Mouse (Mus musculus) stomach, postnatal 0 days (tissue): ENCODE measurements around the gene Tbc1d15. TPM values are rescaled to one million over a fixed set of nuclear protein-coding genes. Genes with fewer than 3 reads are reported as not detected.

Experiments
- ATAC-seq: fragments of 200-750 bp; cut with Nextera tagmentation; 2 replicates; pipeline ENCODE4 v1.8.0; 2017; ENCODE audit not compliant: low FRiP score, low TSS enrichment
- DNase-seq: peaks from one replicate; pipeline ENCODE4 v3.0.0-alpha.2; 2016; ENCODE audit warnings: low spot score
- H3K27ac ChIP-seq: fragments of 300-500 bp; sonication (generic); replicated peaks from 2 replicates; pipeline ENCODE4 v1.5.1; 2014; ENCODE audit warnings: mild to moderate bottlenecking, control low read depth
- H3K27me3 ChIP-seq: fragments of 300-500 bp; sonication (generic); 2 replicates; pipeline ENCODE4 v1.6.1; 2014; ENCODE audit warnings: low read length; ENCODE audit not compliant: control insufficient read depth, insufficient read depth
- H3K36me3 ChIP-seq: fragments of 300-500 bp; sonication (generic); 2 replicates; pipeline ENCODE4 v1.6.1; 2014; ENCODE audit warnings: low read length, mixed read lengths; ENCODE audit not compliant: control insufficient read depth, insufficient read depth
- H3K4me1 ChIP-seq: fragments of 300-500 bp; sonication (generic); replicated peaks from 2 replicates; pipeline ENCODE4 v1.6.1; 2014; ENCODE audit warnings: antibody characterized with exemption; ENCODE audit not compliant: control insufficient read depth, insufficient read depth
- H3K4me2 ChIP-seq: fragments of 300-500 bp; sonication (generic); replicated peaks from 2 replicates; pipeline ENCODE4 v1.6.1; 2014; ENCODE audit warnings: low read depth, mild to moderate bottlenecking, control low read depth, moderate library complexity
- H3K4me3 ChIP-seq: fragments of 300-500 bp; sonication (generic); 2 replicates; pipeline ENCODE4 v1.5.1; 2014; ENCODE audit warnings: low read depth, low read length, control low read depth
- H3K9ac ChIP-seq: fragments of 300-500 bp; sonication (generic); 2 replicates; pipeline ENCODE4 v1.6.1; 2014; ENCODE audit warnings: mild to moderate bottlenecking, low read length, control low read depth, mixed read lengths
- H3K9me3 ChIP-seq: fragments of 300-500 bp; sonication (generic); 2 replicates; pipeline ENCODE4 v1.6.1; 2016; ENCODE audit warnings: low read length; ENCODE audit not compliant: control insufficient read depth
- CTCF ChIP-seq: IDR thresholded peaks from 2 replicates; pipeline ENCODE4 v1.5.1; 2016; ENCODE audit warnings: antibody characterized with exemption, low read depth, mild to moderate bottlenecking, moderate library complexity
- EP300 ChIP-seq: optimal IDR thresholded peaks from 2 replicates; pipeline ENCODE3; 2016; ENCODE audit warnings: antibody characterized with exemption
- WGBS: fragments of 180-500 bp; shearing (Covaris S2); extraction: QIAGEN DNeasy Blood & Tissue Kit; methylation state at CpG from one replicate; pipeline ENCODE4 v1.1.7; 2014; 5-methylcytosine and 5-hydroxymethylcytosine counted together
- polyA plus RNA-seq: library from polyadenylated mRNA; unstranded; fragments of >200 nt; fragmentation: Nextera tagmentation; extraction: Ambion mirVana; gene quantifications from 2 replicates; pipeline ENCODE4 v1.2.1, GENCODE M21; 2015

Tbc1d15 gene
- polyA plus RNA-seq, 1 experiment from 2014 or later, result 46.5 TPM

GRCm38 (mm10) chr10:115293946-115294345 is 42.7 kb upstream of the Tbc1d15 start:
- peaks cover 18% of the 10 kb centered on the region for H3K36me3 ChIP-seq
- no peak overlapping the region for H3K27ac ChIP-seq
- no peak overlapping the region for H3K4me2 ChIP-seq
- WGBS, result 91% methylated on average over 7 of the region's 7 CpGs
- H3K27me3 ChIP-seq, result no peaks in the 10 kb centered on the region
- H3K4me3 ChIP-seq, result no peak overlapping the region
- no peak for DNase-seq
- H3K4me1 ChIP-seq, result no peaks in the 10 kb centered on the region
- H3K9me3 ChIP-seq, result no peaks in the 10 kb centered on the region
- no peak overlapping the region for H3K9ac ChIP-seq
- no peak for ATAC-seq
- TF ChIP-seq EP300 (no peak), CTCF (no peak)

GRCm38 (mm10) chr10:115290671-115291070 is 39.4 kb upstream of the Tbc1d15 start:
- H3K27me3 ChIP-seq, result no peaks in the 10 kb centered on the region
- TF ChIP-seq CTCF (no peak), EP300 (no peak)
- no peak overlapping the region for H3K27ac ChIP-seq
- H3K4me2 ChIP-seq, result no peak overlapping the region
- no peak for DNase-seq
- no peak overlapping the region for H3K4me3 ChIP-seq
- no peaks in the 10 kb centered on the region for H3K4me1 ChIP-seq
- no peak overlapping the region for H3K9ac ChIP-seq
- H3K36me3 ChIP-seq, result peaks cover 23% of the 10 kb centered on the region
- H3K9me3 ChIP-seq, result no peaks in the 10 kb centered on the region
- no peak for ATAC-seq
- 91% methylated on average over 9 of the region's 9 CpGs for WGBS

GRCm38 (mm10) chr10:115288856-115289255 is 37.6 kb upstream of the Tbc1d15 start:
- Histone ChIP-seq H3K36me3 (peaks cover 16% of the 10 kb centered on the region), H3K27me3 (no peaks in the 10 kb centered on the region), H3K27ac (no peak overlapping the region), H3K9ac (no peak overlapping the region), H3K4me3 (no peak overlapping the region), H3K4me1 (no peaks in the 10 kb centered on the region), H3K4me2 (no peak overlapping the region), H3K9me3 (no peaks in the 10 kb centered on the region)
- no peak for ATAC-seq
- WGBS, result 85% methylated on average over 8 of the region's 8 CpGs
- DNase-seq, result no peak
- TF ChIP-seq CTCF (no peak), EP300 (no peak)

- Histone ChIP-seq H3K27ac (no peak overlapping the region), H3K9me3 (no peaks in the 10 kb centered on the region), H3K4me3 (no peak overlapping the region), H3K9ac (no peak overlapping the region), H3K4me1 (no peaks in the 10 kb centered on the region), H3K4me2 (no peak overlapping the region), H3K27me3 (no peaks in the 10 kb centered on the region), H3K36me3 (peaks cover 4% of the 10 kb centered on the region; the same call in 1 of the 2 replicates)
- DNase-seq (peak; percentile 35), ATAC-seq (no peak)
- no peak for TF ChIP-seq EP300
- TF ChIP-seq CTCF, result no peak
- 36% methylated on average over 10 of the region's 10 CpGs for WGBS
Measured at GRCm38 (mm10) chr10:115284170-115284569, 32.9 kb upstream of the Tbc1d15 start.

GRCm38 (mm10) chr10:115281381-115281780 is 30.1 kb upstream of the Tbc1d15 start:
- no peak overlapping the region for H3K9ac ChIP-seq
- no peaks in the 10 kb centered on the region for H3K9me3 ChIP-seq
- no peak overlapping the region for H3K4me3 ChIP-seq
- TF ChIP-seq CTCF (no peak), EP300 (no peak)
- H3K27me3 ChIP-seq, result no peaks in the 10 kb centered on the region
- H3K27ac ChIP-seq, result no peak overlapping the region
- WGBS, result 86% methylated on average over 10 of the region's 10 CpGs
- DNase-seq (no peak), ATAC-seq (no peak)
- no peaks in the 10 kb centered on the region for H3K36me3 ChIP-seq
- no peaks in the 10 kb centered on the region for H3K4me1 ChIP-seq
- H3K4me2 ChIP-seq, result no peak overlapping the region

GRCm38 (mm10) chr10:115271649-115272048 is 20.4 kb upstream of the Tbc1d15 start:
- no peak for ATAC-seq
- H3K4me3 ChIP-seq, result no peak overlapping the region
- H3K4me1 ChIP-seq, result no peaks in the 10 kb centered on the region
- WGBS, result 56% methylated on average over 5 of the region's 5 CpGs
- no peaks in the 10 kb centered on the region for H3K9me3 ChIP-seq
- no peak overlapping the region for H3K27ac ChIP-seq
- no peaks in the 10 kb centered on the region for H3K36me3 ChIP-seq
- H3K4me2 ChIP-seq, result no peak overlapping the region
- no peak for TF ChIP-seq CTCF
- TF ChIP-seq EP300, result no peak
- DNase-seq, result no peak
- no peaks in the 10 kb centered on the region for H3K27me3 ChIP-seq
- no peak overlapping the region for H3K9ac ChIP-seq
